Mouse (Mus musculus) lung, embryonic 16.5 days (tissue): ENCODE data around the gene Arhgdia. TPM values are rescaled to one million over a fixed set of nuclear protein-coding genes. Genes with fewer than 3 reads are reported as not detected.
"Not testable (repeated sequence)": the region's sequence is repeated elsewhere in the genome, so short reads cannot be mapped to it uniquely, and the experiment has no call there.

Source experiments
- ATAC-seq: fragments of 200-750 bp; cut with Nextera tagmentation; 2 replicates; pipeline ENCODE4 v1.8.0; 2017; ENCODE audit warnings: low read depth, mild to moderate bottlenecking, moderate library complexity
- H3K27ac ChIP-seq: fragments of 300-500 bp; sonication (generic); 2 replicates; pipeline ENCODE4 v1.5.1; 2014; ENCODE audit warnings: mild to moderate bottlenecking, control low read depth, low read length
- H3K27me3 ChIP-seq: fragments of 300-500 bp; sonication (generic); 2 replicates; pipeline ENCODE4 v1.6.1; 2014; ENCODE audit warnings: low read depth, low read length, mixed read lengths; ENCODE audit not compliant: control insufficient read depth, insufficient read depth
- H3K36me3 ChIP-seq: fragments of 300-500 bp; sonication (generic); 2 replicates; pipeline ENCODE4 v1.6.1; 2014; ENCODE audit warnings: low read length; ENCODE audit not compliant: control insufficient read depth, insufficient read depth
- H3K4me1 ChIP-seq: fragments of 300-500 bp; sonication (generic); replicated peaks from 2 replicates; pipeline ENCODE4 v1.6.1; 2014; ENCODE audit warnings: low read length, mixed read lengths; ENCODE audit not compliant: control insufficient read depth, insufficient read depth
- H3K4me2 ChIP-seq: fragments of 300-500 bp; sonication (generic); 2 replicates; pipeline ENCODE4 v1.6.1; 2014; ENCODE audit warnings: low read depth, low read length, control low read depth
- H3K4me3 ChIP-seq: fragments of 300-500 bp; sonication (generic); 2 replicates; pipeline ENCODE4 v1.5.1; 2014; ENCODE audit warnings: mild to moderate bottlenecking, low read length, control low read depth
- H3K9ac ChIP-seq: fragments of 300-500 bp; sonication (generic); 2 replicates; pipeline ENCODE4 v1.6.1; 2014; ENCODE audit warnings: low read length, control low read depth
- H3K9me3 ChIP-seq: fragments of 300-500 bp; sonication (generic); 2 replicates; pipeline ENCODE4 v1.6.1; 2016; ENCODE audit warnings: low read length; ENCODE audit not compliant: control insufficient read depth
- WGBS: fragments of 180-500 bp; shearing (Covaris S2); extraction: QIAGEN DNeasy Blood & Tissue Kit; methylation state at CpG from one replicate; pipeline ENCODE4 v1.1.7; 2014; 5-methylcytosine and 5-hydroxymethylcytosine counted together
- polyA plus RNA-seq: library from polyadenylated mRNA; unstranded; fragments of >200 nt; fragmentation: Nextera tagmentation; extraction: Ambion mirVana; gene quantifications from 2 replicates; pipeline ENCODE4 v1.2.1, GENCODE M21; 2015

Gene Arhgdia
- polyA plus RNA-seq, 1 experiment from 2014 or later, result 680 TPM

GRCm38 (mm10) chr11:120603545-120603944 is 22.1 kb upstream of the Arhgdia start:
- no peak for ATAC-seq
- Histone ChIP-seq H3K27me3 (no peaks in the 10 kb centered on the region), H3K36me3 (peaks cover 25% of the 10 kb centered on the region), H3K9me3 (no peaks in the 10 kb centered on the region), H3K4me2 (no peak overlapping the region), H3K4me3 (no peak overlapping the region), H3K9ac (no peak overlapping the region), H3K4me1 (peaks cover 19% of the 10 kb centered on the region), H3K27ac (no peak overlapping the region)
- 62% methylated on average over 2 of the region's 2 CpGs for WGBS

DNA sequence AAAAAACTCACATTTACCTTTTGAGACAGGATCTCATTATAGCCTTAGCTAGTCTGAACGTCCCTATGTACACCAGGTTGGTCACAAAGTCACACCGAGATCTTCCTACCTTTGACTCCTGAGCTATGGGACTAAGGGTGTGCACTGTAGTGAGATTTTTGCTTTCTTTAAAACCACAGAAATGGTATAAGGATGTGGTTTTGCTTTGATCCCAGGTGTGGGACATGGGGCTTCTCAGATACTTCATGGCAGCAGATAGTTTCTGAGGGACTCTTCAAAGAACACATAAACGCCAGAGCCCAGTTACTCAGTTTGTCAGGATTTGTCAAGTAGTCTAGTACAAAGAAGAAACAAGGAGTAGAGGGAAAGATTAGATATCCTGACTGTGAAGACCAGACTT is 19.3 kb upstream of the Arhgdia start:
- H3K27me3 ChIP-seq, result no peaks in the 10 kb centered on the region
- peaks cover 20% of the 10 kb centered on the region for H3K4me1 ChIP-seq
- H3K27ac ChIP-seq, result no peak overlapping the region
- H3K9me3 ChIP-seq, result no peaks in the 10 kb centered on the region
- peaks cover 36% of the 10 kb centered on the region for H3K36me3 ChIP-seq
- ATAC-seq, result no peak
- H3K4me2 ChIP-seq, result no peak overlapping the region
- H3K9ac ChIP-seq, result no peak overlapping the region
- WGBS, result 95% methylated on average over 3 of the region's 3 CpGs
- H3K4me3 ChIP-seq, result no peak overlapping the region

- H3K4me2 ChIP-seq, result peak overlapping the region; percentile 82
- ATAC-seq, result no peak
- H3K4me3 ChIP-seq, result peak overlapping the region; percentile 93
- H3K4me1 ChIP-seq, result peaks cover 20% of the 10 kb centered on the region
- H3K27ac ChIP-seq, result peak overlapping the region; percentile 81
- no peaks in the 10 kb centered on the region for H3K27me3 ChIP-seq
- WGBS, result 37% methylated on average over 17 of the region's 17 CpGs
- peaks cover 41% of the 10 kb centered on the region for H3K36me3 ChIP-seq
- H3K9ac ChIP-seq, result peak overlapping the region; percentile 75
- H3K9me3 ChIP-seq, result no peaks in the 10 kb centered on the region
Measured at GRCm38 (mm10) chr11:120598990-120599549, 17.6 kb upstream of the Arhgdia start.

- H3K27me3 ChIP-seq, result no peaks in the 10 kb centered on the region
- peaks cover 20% of the 10 kb centered on the region for H3K4me1 ChIP-seq
- H3K36me3 ChIP-seq, result peaks cover 43% of the 10 kb centered on the region
- under 1% methylated on average over 83 of the region's 88 CpGs for WGBS
- peak within 1 kb of the TSS; percentile 87 for H3K27ac ChIP-seq
- peak within 1 kb of the TSS; percentile 92 for H3K4me2 ChIP-seq
- H3K9ac ChIP-seq, result peak within 1 kb of the TSS; percentile 97
- peak within 1 kb of the TSS; percentile 93 for H3K4me3 ChIP-seq
- H3K9me3 ChIP-seq, result no peaks in the 10 kb centered on the region
- ATAC-seq, result peak; percentile 98
Measured at GRCm38 (mm10) chr11:120598283-120598989, 17.0 kb upstream of the Arhgdia start, which contains the start of the genes Alyref and Anapc11. Gene Alyref, minus strand, starts transcription at chr11:120598365. Gene Anapc11, plus strand, starts transcription at chr11:120598421.

- Histone ChIP-seq H3K9ac (peak overlapping the region; percentile 97), H3K27me3 (no peaks in the 10 kb centered on the region), H3K4me3 (peak overlapping the region; percentile 93), H3K36me3 (peaks cover 46% of the 10 kb centered on the region), H3K4me2 (peak overlapping the region; percentile 92), H3K27ac (peak overlapping the region; percentile 87), H3K4me1 (peaks cover 20% of the 10 kb centered on the region), H3K9me3 (no peaks in the 10 kb centered on the region)
- 3% methylated on average over 86 of the region's 99 CpGs for WGBS
- ATAC-seq, result peak; percentile 41
Measured at GRCm38 (mm10) chr11:120597240-120598235, 16.1 kb upstream of the Arhgdia start.

DNA sequence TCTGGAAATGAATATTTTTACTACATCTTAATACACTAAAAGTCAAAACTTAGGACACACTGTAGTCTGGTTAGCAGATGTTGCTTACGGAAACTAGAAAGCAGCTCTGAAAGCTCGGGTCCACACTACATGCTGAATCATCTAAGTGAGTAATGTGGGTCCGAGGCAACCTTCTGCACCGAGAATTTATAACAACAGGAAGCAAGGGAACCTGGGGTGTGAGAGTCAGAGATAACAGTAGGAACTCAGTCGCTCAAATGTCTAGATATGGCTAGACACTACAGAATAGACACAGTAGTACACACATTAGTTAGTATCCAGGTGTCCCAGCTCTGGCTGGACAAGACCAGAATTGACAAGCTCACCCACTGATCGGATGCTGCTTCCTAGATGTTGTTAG is 7.1 kb upstream of the Arhgdia start:
- H3K4me2 ChIP-seq, result no peak overlapping the region
- no peak overlapping the region for H3K9ac ChIP-seq
- no peak for ATAC-seq
- H3K4me1 ChIP-seq, result no peaks in the 10 kb centered on the region
- H3K27ac ChIP-seq, result no peak overlapping the region
- H3K36me3 ChIP-seq, result peaks cover 58% of the 10 kb centered on the region
- WGBS, result 88% methylated on average over 6 of the region's 6 CpGs
- H3K27me3 ChIP-seq, result no peaks in the 10 kb centered on the region
- H3K4me3 ChIP-seq, result no peak overlapping the region
- peaks cover 5% of the 10 kb centered on the region for H3K9me3 ChIP-seq

- Histone ChIP-seq H3K27ac (no peak overlapping the region), H3K9ac (no peak overlapping the region), H3K4me2 (no peak overlapping the region), H3K4me3 (no peak overlapping the region), H3K36me3 (peaks cover 35% of the 10 kb centered on the region), H3K9me3 (peaks cover 5% of the 10 kb centered on the region), H3K4me1 (peaks cover 20% of the 10 kb centered on the region), H3K27me3 (no peaks in the 10 kb centered on the region)
- ATAC-seq, result no peak
- 97% methylated on average over 1 of the region's 1 CpGs for WGBS
Measured at GRCm38 (mm10) chr11:120583937-120584336, 2.5 kb upstream of the Arhgdia start.

- not testable (repeated sequence) for H3K4me3 ChIP-seq, H3K4me2 ChIP-seq, ATAC-seq, H3K9me3 ChIP-seq, H3K27me3 ChIP-seq, H3K9ac ChIP-seq, H3K27ac ChIP-seq
- Histone ChIP-seq H3K4me1 (peaks cover 20% of the 10 kb centered on the region), H3K36me3 (peaks cover 37% of the 10 kb centered on the region)
- 85% methylated on average over 2 of the region's 2 CpGs for WGBS
Measured at GRCm38 (mm10) chr11:120582982-120583293, 1.5 kb upstream of the Arhgdia start.
